8 mouse cellular contexts compared by ENCODE assay signal in the genomic region with DNA sequence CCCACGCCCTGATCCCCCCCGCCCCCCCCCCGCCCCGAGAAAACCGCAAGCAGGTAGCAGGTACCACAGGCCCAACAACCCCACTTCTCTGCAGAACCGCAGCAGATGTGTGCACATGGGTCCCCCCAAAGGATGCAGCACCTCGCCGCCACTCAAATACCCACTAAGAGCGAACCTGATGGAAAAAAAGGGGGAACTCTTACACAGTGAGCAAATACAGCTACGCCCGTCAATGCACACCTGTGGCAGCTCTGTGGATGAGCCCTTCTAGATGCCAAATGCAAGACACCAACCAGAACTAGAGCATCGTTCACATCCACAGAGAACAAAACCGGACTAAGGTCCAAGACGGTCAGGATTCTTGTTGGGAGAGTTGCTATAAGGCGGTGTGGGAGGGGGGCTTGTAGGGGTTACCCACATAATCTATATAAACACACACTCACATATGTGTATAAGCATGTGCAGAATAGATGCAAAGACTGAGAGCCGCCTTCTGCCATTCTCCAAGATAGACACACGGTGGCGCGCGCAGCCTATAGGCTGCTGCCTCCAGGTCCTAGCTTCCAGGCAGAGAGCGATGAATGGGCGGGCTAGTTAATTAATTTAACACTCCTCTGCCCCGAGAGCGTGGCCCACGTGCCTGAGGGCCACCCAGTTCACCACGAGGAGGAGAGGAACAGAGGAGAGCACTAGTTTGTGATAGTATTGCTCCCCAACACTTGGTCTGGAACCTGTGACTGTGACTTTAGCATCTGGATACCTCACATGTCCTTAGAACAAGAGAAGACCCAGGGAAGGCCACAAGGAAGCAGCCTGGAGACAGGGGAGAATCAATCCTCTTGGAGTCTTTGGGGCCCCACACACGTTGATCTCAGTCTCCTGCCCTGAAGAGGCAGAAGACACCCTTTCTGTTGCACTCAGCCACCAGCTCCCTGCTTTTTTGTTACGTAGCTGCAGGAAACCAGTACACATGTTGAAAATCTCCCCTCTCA. TPM values are rescaled to one million over a fixed set of nuclear protein-coding genes. Genes with fewer than 3 reads are reported as not detected.
A peak's percentile ranks its signal among the peaks of the same experiment; 100 is the strongest.
DNase-seq lines count a peak whose midpoint lies in the region; ATAC-seq and TF ChIP-seq lines count a peak whose summit lies in the region.

No protein-coding gene starts in this region.

- H3K27me3 ChIP-seq in cerebellum, adult 2 months (ENCODE audit: control insufficient read depth, insufficient read depth, low read length): no peaks in the 10 kb centered on the region
- peaks cover 8% of the 10 kb centered on the region; the same call in 1 of the 2 replicates for H3K27me3 ChIP-seq in hindbrain, embryonic 14.5 days (ENCODE audit: control insufficient read depth, insufficient read depth, low read length)
- no peaks in the 10 kb centered on the region for H3K27me3 ChIP-seq in small intestine, adult 2 months (ENCODE audit: control insufficient read depth, insufficient read depth, low read length)

- no peak for TF ChIP-seq POLR2A in cerebellum, adult 2 months (IDR thresholded peaks at IDR 0.05; ENCODE audit: borderline replicate concordance, insufficient read depth, low read length)
- 0 out of 2 replicates have a peak, but pooled peaks have one; percentile 31 for TF ChIP-seq POLR2A in small intestine, adult 2 months (IDR thresholded peaks at IDR 0.05; ENCODE audit: low read depth, low read length)

- WGBS in cerebellum, adult 2 months: 20% methylated on average over 28 of the region's 28 CpGs
- 22% methylated on average over 28 of the region's 28 CpGs for WGBS in hindbrain, embryonic 14.5 days
- WGBS in small intestine, adult 2 months: 18% methylated on average over 28 of the region's 28 CpGs

- H3K4me3 ChIP-seq in left cerebral cortex, adult 2 months: no peak overlapping the region
- H3K4me3 ChIP-seq in cerebellum, adult 2 months (replicated peaks; ENCODE audit: insufficient read depth, low read depth, low read length): no peak overlapping the region
- no peak overlapping the region for H3K4me3 ChIP-seq in hindbrain, embryonic 14.5 days (replicated peaks; ENCODE audit: low read length)
- no peak overlapping the region for H3K4me3 ChIP-seq in small intestine, adult 2 months (ENCODE audit: low read depth, low read length)

- ATAC-seq in hindbrain, embryonic 14.5 days (ENCODE audit: low FRiP score): no peak; the same call in 1 of the 2 replicates

- no peak overlapping the region for H3K27ac ChIP-seq in left cerebral cortex, adult 2 months
- H3K27ac ChIP-seq in cerebellum, adult 2 months (ENCODE audit: insufficient read depth, low read length): no peak overlapping the region
- H3K27ac ChIP-seq in hindbrain, embryonic 14.5 days: no peak overlapping the region
- H3K27ac ChIP-seq in small intestine, adult 2 months (ENCODE audit: insufficient read depth, low read depth, low read length): no peak overlapping the region

- intact Hi-C loops in left cerebral cortex, adult 2 months (cut with DNase I): loop anchor here (1.0 kb wide), 2 partner anchors 22 to 44 kb away; no protein-coding TSS in a partner anchor
- intact Hi-C loops in left cerebral cortex, postnatal 14 days (cut with DNase I): loop anchor here (1.0 to 5.0 kb wide), 2 partner anchors 22 to 46 kb away; no protein-coding TSS in a partner anchor

- H3K9me3 ChIP-seq in hindbrain, embryonic 14.5 days (ENCODE audit: control insufficient read depth, low read length): no peaks in the 10 kb centered on the region

- DNase-seq in left cerebral cortex, adult 2 months (ENCODE audit: extremely low spot score in 1 of 2, low spot score in 2 of 2): peak; percentile 62 to 68
- DNase-seq in left cerebral cortex, adult 8-10 months (ENCODE audit: low spot score in 2 of 2): no peak
- DNase-seq in cerebellum, adult 2 months: peak; percentile 68 to 71
- peak; percentile 80 for DNase-seq in forelimb bud, embryonic 11.5 days (ENCODE audit: low read depth, low spot score)
- peak; percentile 79 for DNase-seq in hindbrain, embryonic 14.5 days (ENCODE audit: low spot score)
- DNase-seq in left cerebral cortex, postnatal 14 days (ENCODE audit: low spot score in 2 of 2): peak; percentile 67 to 76
- DNase-seq in mesoderm, embryonic 11.5 days (ENCODE audit: low read depth, low spot score): peak; percentile 84

- peak; percentile 97 for TF ChIP-seq CTCF in left cerebral cortex, adult 2 months (IDR thresholded peaks at IDR 0.05)
- peak; percentile 94 for TF ChIP-seq CTCF in cerebellum, adult 2 months (IDR thresholded peaks at IDR 0.05; ENCODE audit: borderline replicate concordance, insufficient read depth, low read depth, low read length)
- peak; percentile 87 for TF ChIP-seq CTCF in small intestine, adult 2 months (IDR thresholded peaks at IDR 0.05; ENCODE audit: extremely low read depth, insufficient read length, insufficient replicate concordance, low read depth, low read length)

- no peak overlapping the region for H3K4me2 ChIP-seq in hindbrain, embryonic 14.5 days (replicated peaks)

- H3K9ac ChIP-seq in hindbrain, embryonic 14.5 days: no peak overlapping the region

- no peaks in the 10 kb centered on the region for H3K4me1 ChIP-seq in cerebellum, adult 2 months (ENCODE audit: control insufficient read depth, insufficient read depth, low read length)
- no peaks in the 10 kb centered on the region for H3K4me1 ChIP-seq in hindbrain, embryonic 14.5 days (replicated peaks; ENCODE audit: control insufficient read depth, insufficient read depth, low read length)
- peaks cover 9% of the 10 kb centered on the region for H3K4me1 ChIP-seq in small intestine, adult 2 months (ENCODE audit: control insufficient read depth, insufficient read depth, insufficient read length, low read length)

- H3K36me3 ChIP-seq in hindbrain, embryonic 14.5 days (replicated peaks; ENCODE audit: control insufficient read depth, insufficient read depth): no peaks in the 10 kb centered on the region
- no peaks in the 10 kb centered on the region for H3K36me3 ChIP-seq in small intestine, adult 2 months (ENCODE audit: control insufficient read depth, insufficient read depth, low read length)

RNA-seq across cellular contexts. Expression of gene Cdc42ep1, which starts 15.9 kb away (rescaled TPM):
- 10 to 100 TPM; 10.6 to 13.1 TPM for total RNA-seq in left cerebral cortex, adult 2 months (2021)
- 10 to 100 TPM; 16.8 to 22.9 (median 20.1) TPM for total RNA-seq in left cerebral cortex, adult 8-10 months (2022)
- polyA plus RNA-seq in cerebellum, adult 2 months (2012; rRNA removed): 73.2 and 77.3 TPM in 2 replicates
- polyA plus RNA-seq in hindbrain, embryonic 14.5 days (2014; fragmentation: Nextera tagmentation; extraction: Ambion mirVana): 10.7 and 11.2 TPM in 2 replicates
- total RNA-seq in left cerebral cortex, postnatal 14 days (2021): 10 to 100 TPM in 1 of 2 experiments, 1 to 10 TPM in 1; 6.5 to 11.0 TPM
- 18.9 and 26.0 TPM in 2 replicates for polyA plus RNA-seq in small intestine, adult 2 months (2012; rRNA removed)

RNA-seq across cellular contexts. Expression of gene Card10, which starts 23.7 kb away (rescaled TPM):
- 1 to 10 TPM; 4.8 TPM for total RNA-seq in left cerebral cortex, adult 2 months (2021)
- total RNA-seq in left cerebral cortex, adult 8-10 months (2022): 1 to 10 TPM; 4.9 to 5.4 (median 5.0) TPM
- 7.1 and 8.2 TPM in 2 replicates for polyA plus RNA-seq in cerebellum, adult 2 months (2012; rRNA removed)
- polyA plus RNA-seq in hindbrain, embryonic 14.5 days (2014; fragmentation: Nextera tagmentation; extraction: Ambion mirVana): 2.5 and 2.6 TPM in 2 replicates
- 1 to 10 TPM; 4.0 to 5.1 TPM for total RNA-seq in left cerebral cortex, postnatal 14 days (2021)
- 15.8 and 28.3 TPM in 2 replicates for polyA plus RNA-seq in small intestine, adult 2 months (2012; rRNA removed)

RNA-seq across cellular contexts. Expression of gene Lgals2, which starts 28.8 kb away (rescaled TPM):
- not detected for total RNA-seq in left cerebral cortex, adult 2 months (2021)
- total RNA-seq in left cerebral cortex, adult 8-10 months (2022): not detected
- 0.87 and 1.2 TPM in 2 replicates for polyA plus RNA-seq in cerebellum, adult 2 months (2012; rRNA removed)
- polyA plus RNA-seq in hindbrain, embryonic 14.5 days (2014; fragmentation: Nextera tagmentation; extraction: Ambion mirVana): not detected in 2 replicates
- not detected for total RNA-seq in left cerebral cortex, postnatal 14 days (2021)
- polyA plus RNA-seq in small intestine, adult 2 months (2012; rRNA removed): 637 and 2,134 TPM in 2 replicates

RNA-seq across cellular contexts. Expression of gene Gga1, which starts 50.5 kb away (rescaled TPM):
- total RNA-seq in left cerebral cortex, adult 2 months (2021): 10 to 100 TPM; 64.8 to 68.2 TPM
- 10 to 100 TPM; 53.5 to 64.7 (median 57.6) TPM for total RNA-seq in left cerebral cortex, adult 8-10 months (2022)
- polyA plus RNA-seq in cerebellum, adult 2 months (2012; rRNA removed): 80.8 and 82.5 TPM in 2 replicates
- polyA plus RNA-seq in hindbrain, embryonic 14.5 days (2014; fragmentation: Nextera tagmentation; extraction: Ambion mirVana): 40.1 and 43.0 TPM in 2 replicates
- 10 to 100 TPM; 53.7 to 56.3 TPM for total RNA-seq in left cerebral cortex, postnatal 14 days (2021)
- polyA plus RNA-seq in small intestine, adult 2 months (2012; rRNA removed): 62.5 and 105 TPM in 2 replicates

RNA-seq across cellular contexts. Expression of gene Mfng, which starts 53.2 kb away (rescaled TPM):
- total RNA-seq in left cerebral cortex, adult 2 months (2021): 1 to 10 TPM; 5.0 to 6.2 TPM
- 1 to 10 TPM; 4.2 to 8.9 (median 6.4) TPM for total RNA-seq in left cerebral cortex, adult 8-10 months (2022)
- polyA plus RNA-seq in cerebellum, adult 2 months (2012; rRNA removed): 3.8 and 4.4 TPM in 2 replicates
- 11.7 and 12.5 TPM in 2 replicates for polyA plus RNA-seq in hindbrain, embryonic 14.5 days (2014; fragmentation: Nextera tagmentation; extraction: Ambion mirVana)
- 1 to 10 TPM; 5.6 to 6.7 TPM for total RNA-seq in left cerebral cortex, postnatal 14 days (2021)
- polyA plus RNA-seq in small intestine, adult 2 months (2012; rRNA removed): 4.7 and 7.9 TPM in 2 replicates

Comparison
In these comparisons a context has a peak if more than half of its experiments do, and no peak if none do; other contexts are left out.
1. DNase-seq: peak in left cerebral cortex, adult 2 months (2 of 2), cerebellum, adult 2 months (2 of 2), forelimb bud, embryonic 11.5 days (single experiment), hindbrain, embryonic 14.5 days (single experiment), left cerebral cortex, postnatal 14 days (2 of 2) and mesoderm, embryonic 11.5 days (single experiment); none in left cerebral cortex, adult 8-10 months (0 of 2).
2. Peak in every context shown above with its lines, with median percentiles within 50 percentile points of each other: CTCF ChIP-seq.